Mouse (Mus musculus) cerebellum, adult 2 months (tissue): ENCODE results near the gene Ube4a. TPM values are rescaled to one million over a fixed set of nuclear protein-coding genes. Genes with fewer than 3 reads are reported as not detected.

ENCODE experiments used
- DNase-seq, 2 experiments: peaks; one replicate each; pipeline ENCODE4 v3.0.0; 2021
- H3K27ac ChIP-seq: fragments of 200-500 bp; 2 replicates; pipeline ENCODE4 v1.5.1; 2012; ENCODE audit warnings: low read length, control low read depth, inconsistent platforms; ENCODE audit not compliant: insufficient read depth
- H3K27me3 ChIP-seq: fragments of 200-500 bp; 2 replicates; pipeline ENCODE4 v1.6.1; 2012; ENCODE audit warnings: inconsistent platforms, mild to moderate bottlenecking, low read length, moderate library complexity; ENCODE audit not compliant: control insufficient read depth, insufficient read depth
- H3K4me1 ChIP-seq: fragments of 200-500 bp; 2 replicates; pipeline ENCODE4 v1.6.1; 2011; ENCODE audit warnings: low read length; ENCODE audit not compliant: control insufficient read depth, insufficient read depth
- H3K4me3 ChIP-seq: fragments of 200-500 bp; replicated peaks from 2 replicates; pipeline ENCODE3; 2011; ENCODE audit warnings: mild to moderate bottlenecking, low read depth, low read length, control low read depth; ENCODE audit not compliant: insufficient read depth
- CTCF ChIP-seq: fragments of 200-500 bp; IDR thresholded peaks from 2 replicates; pipeline ENCODE4 v1.5.1; 2011; ENCODE audit warnings: low read depth, mild to moderate bottlenecking, control low read depth, low read length, moderate library complexity, borderline replicate concordance; ENCODE audit not compliant: insufficient read depth
- POLR2A ChIP-seq: fragments of 200-500 bp; IDR thresholded peaks from 2 replicates; pipeline ENCODE4 v1.6.1; 2011; ENCODE audit warnings: low read length, control low read depth, borderline replicate concordance; ENCODE audit not compliant: insufficient read depth
- WGBS: fragments of 180-500 bp; shearing (Covaris S2); methylation state at CpG from one replicate; pipeline ENCODE4 v1.1.7; 2018; 5-methylcytosine and 5-hydroxymethylcytosine counted together
- polyA plus RNA-seq: library from polyadenylated mRNA; depleted of rRNA; stranded (reverse); fragments of >200 nt; gene quantifications from 2 replicates; pipeline ENCODE4 v1.2.3, GENCODE M21; 2012

Ube4a gene
- polyA plus RNA-seq, 1 experiment = 37.4 TPM

- TF ChIP-seq CTCF (no peak), POLR2A (peak; percentile 71)
These were observed 84.1 kb downstream of the Ube4a start, which contains the start of gene Kmt2a for GRCm38 (mm10) chr9:44881221-44881871. Kmt2a (minus strand) TSS chr9:44881296.

GRCm38 (mm10) chr9:44880309-44881081 is 84.9 kb downstream of the Ube4a start:
- H3K27ac ChIP-seq = peak overlapping the region; percentile 86
- TF ChIP-seq CTCF (no peak), POLR2A (no peak)
- under 1% methylated on average over 41 of the region's 44 CpGs for WGBS
- peaks cover 15% of the 10 kb centered on the region; the same call in 1 of the 2 replicates for H3K4me1 ChIP-seq
- H3K4me3 ChIP-seq = peak overlapping the region; percentile 62
- DNase-seq = peak; percentile 47 to 52
- no peaks in the 10 kb centered on the region for H3K27me3 ChIP-seq

More at GRCm38 (mm10) chr9:44881221-44881871, 84.1 kb downstream of the Ube4a start, which contains the start of gene Kmt2a:
- H3K4me3 ChIP-seq = peak within 1 kb of the TSS; percentile 97
- H3K4me1 ChIP-seq = peaks cover 11% of the 10 kb centered on the region; the same call in 1 of the 2 replicates
- under 1% methylated on average over 51 of the region's 71 CpGs for WGBS
- no peaks in the 10 kb centered on the region for H3K27me3 ChIP-seq
- H3K27ac ChIP-seq = peak within 1 kb of the TSS; percentile 97
- DNase-seq = peak; percentile 98 to 100

- Histone ChIP-seq H3K4me1 (peaks cover 19% of the 10 kb centered on the region; the same call in 1 of the 2 replicates), H3K27me3 (no peaks in the 10 kb centered on the region), H3K27ac (no peak overlapping the region), H3K4me3 (peak overlapping the region; percentile 62)
- DNase-seq = peak; percentile 32 to 37
- no peak for TF ChIP-seq POLR2A
- TF ChIP-seq CTCF = no peak
- WGBS = under 1% methylated on average over 13 of the region's 13 CpGs
These were observed 85.6 kb downstream of the Ube4a start for GRCm38 (mm10) chr9:44879694-44880271.

GRCm38 (mm10) chr9:44878776-44879500 is 86.5 kb downstream of the Ube4a start:
- Histone ChIP-seq H3K4me3 (peak overlapping the region; percentile 62), H3K27ac (no peak overlapping the region), H3K27me3 (no peaks in the 10 kb centered on the region), H3K4me1 (peaks cover 24% of the 10 kb centered on the region; the same call in 1 of the 2 replicates)
- WGBS = 5% methylated on average over 9 of the region's 9 CpGs
- TF ChIP-seq POLR2A (no peak), CTCF (no peak)
- DNase-seq = no peak

GRCm38 (mm10) chr9:44877686-44878085 is 87.7 kb downstream of the Ube4a start:
- no peak for DNase-seq
- H3K27me3 ChIP-seq = no peaks in the 10 kb centered on the region
- TF ChIP-seq POLR2A (no peak), CTCF (no peak)
- WGBS = 46% methylated on average over 7 of the region's 7 CpGs
- no peak overlapping the region for H3K27ac ChIP-seq
- H3K4me1 ChIP-seq = peaks cover 27% of the 10 kb centered on the region; the same call in 1 of the 2 replicates
- peak overlapping the region; percentile 22 for H3K4me3 ChIP-seq

- Histone ChIP-seq H3K27me3 (no peaks in the 10 kb centered on the region), H3K4me1 (peaks cover 35% of the 10 kb centered on the region; the same call in 1 of the 2 replicates), H3K4me3 (no peak overlapping the region), H3K27ac (0 out of 2 replicates have a peak overlapping the region, but pooled peaks have one; percentile 11)
- TF ChIP-seq POLR2A (no peak), CTCF (no peak)
- 15% methylated on average over 7 of the region's 7 CpGs for WGBS
- DNase-seq = no peak
These were observed 89.9 kb downstream of the Ube4a start for GRCm38 (mm10) chr9:44875476-44875875.

GRCm38 (mm10) chr9:44874198-44874597 is 91.2 kb downstream of the Ube4a start:
- Histone ChIP-seq H3K4me1 (peaks cover 38% of the 10 kb centered on the region), H3K27me3 (no peaks in the 10 kb centered on the region), H3K27ac (no peak overlapping the region), H3K4me3 (no peak overlapping the region)
- no peak for DNase-seq
- TF ChIP-seq CTCF (no peak), POLR2A (no peak)
